19 mouse cellular contexts compared by ENCODE assay signal in the genomic region with DNA sequence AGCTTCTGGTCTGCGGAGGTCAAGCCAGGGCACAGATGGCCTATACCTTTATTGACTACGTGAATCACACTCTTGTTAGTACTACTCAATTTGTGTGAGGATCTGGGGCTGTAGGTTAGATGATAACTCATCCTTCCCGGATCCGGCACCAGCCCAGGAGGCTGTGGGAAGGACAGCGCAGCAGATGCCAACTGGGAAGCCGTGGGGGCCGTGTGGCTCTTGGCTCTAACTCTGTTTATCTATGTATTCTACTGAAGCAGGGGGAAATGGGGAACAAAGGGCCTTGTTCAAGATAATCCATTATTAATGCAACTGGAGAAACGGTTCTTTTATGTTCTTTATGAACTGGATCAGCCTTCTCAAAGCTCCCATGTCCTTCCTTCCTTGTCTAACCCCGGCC. TPM values are rescaled to one million over a fixed set of nuclear protein-coding genes. Genes with fewer than 3 reads are reported as not detected.
DNase-seq lines count a peak whose midpoint lies in the region; ATAC-seq and TF ChIP-seq lines count a peak whose summit lies in the region.
"Had no signal": no experiment of that assay in that cellular context is flagged by ENCODE, and none has a peak within 500 bp of the region (broad histone marks: within the 10 kb centered on the region; RNA-seq: fewer than 3 reads in every experiment).

No protein-coding gene starts in this region.

- no peak overlapping the region for H3K4me3 ChIP-seq in layer of hippocampus, adult 2 months
- H3K4me3 ChIP-seq: forebrain, embryonic 15.5 days; heart, embryonic 13.5 days; neural tube, embryonic 15.5 days had no signal

- DNase-seq in frontal cortex, postnatal 14 days (ENCODE audit: low spot score in 2 of 2), result no peak
- no peak for DNase-seq in layer of hippocampus, adult 2 months (ENCODE audit: low spot score in 2 of 2)
- DNase-seq in layer of hippocampus, postnatal 14 days (ENCODE audit: low spot score in 2 of 2), result no peak
- DNase-seq in right cerebral cortex, adult 2 months (ENCODE audit: low spot score in 2 of 2), result peak; percentile 15 to 30
- no peak for DNase-seq in right cerebral cortex, postnatal 10 days (ENCODE audit: low spot score in 2 of 2)
- DNase-seq in embryo, embryonic 10.5 days (ENCODE audit: low spot score), result no peak
- DNase-seq: adrenal gland, adult 2 months; cerebellum, adult 9-11 months; embryo, embryonic 11 days; kidney, adult 18-20 months; liver; midbrain, embryonic 14.5 days had no signal

- ATAC-seq in frontal cortex, adult (ENCODE audit: low TSS enrichment), result peak; percentile 45
- no peak for ATAC-seq in erythroblast, adult 5-6 weeks (replicated peaks; ENCODE audit: low FRiP score, poor library complexity, severe bottlenecking)
- ATAC-seq: lung, postnatal 0 days had no signal

- TF ChIP-seq CTCF in layer of hippocampus, adult 2 months (conservative IDR thresholded peaks at IDR 0.05), result no peak

- peak overlapping the region; percentile 79 for H3K27ac ChIP-seq in layer of hippocampus, adult 2 months
- H3K27ac ChIP-seq: forebrain, embryonic 15.5 days; heart, embryonic 13.5 days; kidney, postnatal 0 days; neural tube, embryonic 15.5 days had no signal

RNA-seq across cellular contexts. Expression of a gene that starts 47.3 kb away (rescaled TPM):
- 1 to 10 TPM; 1.3 to 1.5 TPM for total RNA-seq in layer of hippocampus, adult 2 months (2021)
- 1 to 10 TPM; 1.5 to 1.7 TPM for total RNA-seq in layer of hippocampus, postnatal 14 days (2021)
- 6.5 and 11.3 TPM in 2 replicates for total RNA-seq in erythroblast, adult 5-6 weeks (2015; ENCODE audit: low replicate concordance)
- 5.6 and 9.5 TPM in 2 replicates for total RNA-seq in erythroblast, adult 5-6 weeks (2017; ENCODE audit: low replicate concordance)

Comparison
In these comparisons a context has a peak if more than half of its experiments do, and no peak if none do; other contexts are left out.
1. DNase-seq: peak in right cerebral cortex, adult 2 months (2 of 2); none in frontal cortex, postnatal 14 days (0 of 2), layer of hippocampus, adult 2 months (0 of 2), layer of hippocampus, postnatal 14 days (0 of 2), right cerebral cortex, postnatal 10 days (0 of 2) and embryo, embryonic 10.5 days (single experiment).